Mouse (Mus musculus) E14TG2a.4 (cell line): Measurements from ENCODE around the gene Whrn.

Source experiments
- CTCF ChIP-seq: conservative IDR thresholded peaks from 2 replicates; pipeline ENCODE4 v1.5.1; 2014; ENCODE audit warnings: low read length
- NANOG ChIP-seq: IDR thresholded peaks from 2 replicates; pipeline ENCODE4 v1.6.1; 2014; ENCODE audit warnings: borderline replicate concordance, low read length, mixed read lengths

DNA sequence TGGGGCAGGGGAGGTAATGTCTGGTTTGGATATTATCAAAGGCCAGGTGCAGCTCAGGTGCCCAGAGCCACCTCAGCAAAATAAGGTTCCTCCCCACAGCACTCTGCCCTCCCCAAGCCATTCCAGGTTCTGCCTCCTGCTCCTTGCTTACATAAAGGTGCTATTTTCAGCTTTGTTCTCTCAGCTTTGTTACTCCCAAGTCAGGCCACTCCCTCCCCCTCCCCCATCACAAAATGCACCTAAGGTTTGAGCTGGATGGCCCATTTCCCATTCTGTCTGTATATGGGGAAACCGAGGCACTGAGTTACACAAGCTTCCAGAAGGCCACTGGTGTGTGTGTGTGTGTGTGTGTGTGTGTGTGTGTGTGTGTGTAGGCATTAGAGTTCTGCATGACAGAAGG, 72.6 kb downstream of the Whrn start:
- TF ChIP-seq CTCF (no peak), NANOG (no peak)
